Mouse (Mus musculus) G1E (cell line): ENCODE measurements around the gene Ntn1. TPM values are rescaled to one million over a fixed set of nuclear protein-coding genes. Genes with fewer than 3 reads are reported as not detected.

Experiments
- ATAC-seq: 2 replicates; pipeline ENCODE4 v1.8.0; 2016; ENCODE audit warnings: mild to moderate bottlenecking; ENCODE audit not compliant: insufficient number of reproducible peaks, poor library complexity, low FRiP score, severe bottlenecking; ENCODE audit errors: extremely low read depth
- DNase-seq: peaks from one replicate; pipeline ENCODE4 v3.0.0; 2012; ENCODE audit warnings: low spot score
- H3K27me3 ChIP-seq: 2 replicates; pipeline ENCODE4 v1.6.1; 2012; ENCODE audit warnings: mild to moderate bottlenecking, low read length, inconsistent platforms; ENCODE audit not compliant: insufficient read depth
- H3K36me3 ChIP-seq: replicated peaks from 2 replicates; pipeline ENCODE3; 2012; ENCODE audit warnings: mild to moderate bottlenecking, inconsistent platforms
- H3K4me1 ChIP-seq: 2 replicates; pipeline ENCODE4 v1.6.1; 2012; ENCODE audit warnings: low read depth, low read length, inconsistent platforms, mixed read lengths; ENCODE audit not compliant: insufficient read depth
- H3K4me3 ChIP-seq: 2 replicates; pipeline ENCODE4 v1.5.1; 2012; ENCODE audit warnings: low read depth, mild to moderate bottlenecking, inconsistent platforms, low read length, moderate library complexity, mixed read lengths
- H3K9me3 ChIP-seq: replicated peaks from 2 replicates; pipeline ENCODE4 v1.6.1; 2012; ENCODE audit warnings: inconsistent platforms
- CTCF ChIP-seq: IDR thresholded peaks from 2 replicates; pipeline ENCODE4 v1.5.1; 2012; ENCODE audit warnings: low read depth, low read length, inconsistent platforms, mixed read lengths
- GATA1 ChIP-seq: IDR thresholded peaks from 2 replicates; pipeline ENCODE4 v1.6.1; 2012; ENCODE audit warnings: borderline replicate concordance, low read length, inconsistent platforms, mixed read lengths
- GATA2 ChIP-seq: IDR thresholded peaks from 2 replicates; pipeline ENCODE4 v1.6.1; 2012; ENCODE audit warnings: low read depth, low read length, inconsistent platforms, borderline replicate concordance
- POLR2AphosphoS5 ChIP-seq: IDR thresholded peaks from 2 replicates; pipeline ENCODE4 v1.6.1; 2012; ENCODE audit warnings: low read depth, low read length, inconsistent platforms; ENCODE audit not compliant: insufficient replicate concordance
- TAL1 ChIP-seq: conservative IDR thresholded peaks from 2 replicates; pipeline ENCODE4 v1.6.1; 2012; ENCODE audit warnings: low read depth, low read length, inconsistent platforms, mixed read lengths
- polyA plus RNA-seq: library from polyadenylated mRNA; stranded (reverse); fragments of >175 nt; gene quantifications from 2 replicates; pipeline ENCODE4 v1.2.3, GENCODE M21; 2012
- total RNA-seq, 2 experiments: library from RNA; stranded (forward) in 1 of 2; stranded (reverse) in 1 of 2; fragments of 200-1000 nt in 1 of 2; fragments of >200 nt in 1 of 2; fragmentation: Nextera tagmentation in 1 of 2; gene quantifications; 2 replicates each; pipeline ENCODE4 v1.2.3; 2014 to 2017

The Ntn1 gene
- total and polyA plus RNA-seq, 3 experiments = under 0.01 TPM; not detected in 2

DNA sequence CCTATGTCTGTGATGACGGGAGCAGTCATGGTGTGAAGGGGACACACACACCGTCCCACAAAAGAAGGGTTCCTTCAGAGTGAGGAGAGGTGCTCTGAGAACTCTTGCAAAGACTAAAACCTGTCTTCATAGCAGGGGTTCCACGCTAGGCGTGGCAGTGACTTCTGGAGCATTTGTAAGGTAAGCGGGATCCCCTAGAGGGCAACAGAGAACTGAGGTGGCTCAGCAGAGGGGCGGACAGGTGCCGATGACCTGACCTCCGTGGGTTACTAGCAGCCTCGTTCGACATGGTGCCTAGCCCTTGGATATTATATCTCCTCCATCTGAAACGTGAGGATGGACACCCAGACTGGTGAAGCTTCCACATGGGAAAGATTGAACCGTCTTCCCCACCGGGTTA lies 177.5 kb downstream of the Ntn1 start:
- Histone ChIP-seq H3K9me3 (no peaks in the 10 kb centered on the region), H3K4me3 (no peak overlapping the region), H3K4me1 (no peaks in the 10 kb centered on the region), H3K36me3 (no peaks in the 10 kb centered on the region), H3K27me3 (peaks cover under 1% of the 10 kb centered on the region; the same call in 1 of the 2 replicates)
- ATAC-seq (no peak), DNase-seq (no peak)
- no peak for TF ChIP-seq POLR2AphosphoS5
- TF ChIP-seq TAL1 = no peak
- no peak for TF ChIP-seq CTCF
- no peak for TF ChIP-seq GATA1
- TF ChIP-seq GATA2 = no peak

DNA sequence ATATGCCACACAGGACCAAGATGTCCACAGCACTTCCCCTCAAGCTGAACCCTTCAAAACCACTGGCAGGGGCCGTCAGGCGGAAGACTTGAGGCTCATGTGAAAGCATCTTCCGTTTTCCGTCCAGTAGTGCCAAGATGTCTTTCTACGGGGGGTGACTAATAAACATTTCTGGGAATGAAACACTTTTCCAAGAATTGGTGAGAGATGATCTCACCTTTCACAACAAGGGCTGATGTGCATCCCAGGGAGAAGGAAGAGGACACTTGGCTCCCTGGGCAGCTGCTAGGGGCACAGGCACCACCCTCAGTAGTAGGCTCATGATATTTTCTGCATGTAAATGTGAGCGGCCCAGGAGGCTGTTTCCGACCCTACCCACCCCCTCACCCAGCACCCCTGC lies 178.4 kb downstream of the Ntn1 start:
- no peaks in the 10 kb centered on the region for H3K9me3 ChIP-seq
- no peaks in the 10 kb centered on the region for H3K36me3 ChIP-seq
- H3K4me3 ChIP-seq = no peak overlapping the region
- DNase-seq (no peak), ATAC-seq (no peak)
- TF ChIP-seq GATA1 (no peak), POLR2AphosphoS5 (no peak)
- H3K4me1 ChIP-seq = no peaks in the 10 kb centered on the region
- H3K27me3 ChIP-seq = peaks cover 7% of the 10 kb centered on the region; the same call in 1 of the 2 replicates

DNA sequence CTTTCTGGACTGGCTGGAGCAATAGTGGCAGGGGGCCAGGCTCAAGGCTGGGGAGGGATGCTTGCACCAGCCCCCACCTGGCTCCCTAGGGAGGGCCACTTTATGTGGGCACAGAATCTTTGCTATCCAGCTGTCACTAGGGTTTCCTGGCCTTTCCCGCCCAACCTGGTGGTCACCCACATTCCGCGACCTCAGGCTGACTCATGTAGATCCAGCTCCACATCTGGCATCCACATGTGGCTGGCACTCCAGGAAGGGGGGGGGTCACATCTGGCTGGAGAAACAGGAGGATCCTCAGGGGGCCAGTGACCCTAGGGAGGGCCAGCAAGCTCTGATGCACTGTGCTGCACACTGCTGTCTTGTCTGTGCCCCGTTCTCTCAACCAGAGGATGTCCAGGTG lies 179.9 kb downstream of the Ntn1 start:
- H3K4me1 ChIP-seq = no peaks in the 10 kb centered on the region
- TF ChIP-seq CTCF = no peak
- TF ChIP-seq GATA1 = no peak
- TF ChIP-seq POLR2AphosphoS5 = no peak
- TF ChIP-seq TAL1 = no peak
- no peak for TF ChIP-seq GATA2
- ATAC-seq (no peak), DNase-seq (no peak)
- H3K36me3 ChIP-seq = no peaks in the 10 kb centered on the region
- H3K27me3 ChIP-seq = peaks cover 10% of the 10 kb centered on the region; the same call in 1 of the 2 replicates
- no peaks in the 10 kb centered on the region for H3K9me3 ChIP-seq
- no peak overlapping the region for H3K4me3 ChIP-seq

DNA sequence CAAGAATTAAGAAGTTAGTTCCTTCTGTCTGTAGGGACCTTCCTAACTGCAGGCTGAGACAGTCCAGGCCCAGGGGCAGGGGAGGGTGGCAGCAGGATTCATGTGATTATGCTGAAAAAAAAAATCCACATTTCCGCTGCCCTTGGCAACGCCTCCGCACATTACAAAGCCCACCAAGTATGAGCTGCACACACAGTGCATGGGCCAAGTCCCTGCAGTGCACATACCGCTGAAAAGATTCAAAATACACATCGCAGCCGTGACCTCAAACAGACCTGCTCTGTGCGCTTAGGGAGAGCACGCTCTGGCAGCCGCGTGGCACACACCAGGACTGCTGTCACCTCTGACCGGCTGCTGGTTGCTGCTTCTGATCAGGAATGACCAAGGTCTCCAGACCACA lies 184.6 kb downstream of the Ntn1 start:
- no peak for DNase-seq
- no peak for ATAC-seq
- H3K4me3 ChIP-seq = no peak overlapping the region
- no peak for TF ChIP-seq TAL1
- TF ChIP-seq GATA1 = no peak
- TF ChIP-seq GATA2 = no peak
- no peak for TF ChIP-seq CTCF
- TF ChIP-seq POLR2AphosphoS5 = no peak
- no peaks in the 10 kb centered on the region for H3K36me3 ChIP-seq
- no peaks in the 10 kb centered on the region for H3K4me1 ChIP-seq
- peaks cover 13% of the 10 kb centered on the region; the same call in 1 of the 2 replicates for H3K27me3 ChIP-seq
- no peaks in the 10 kb centered on the region for H3K9me3 ChIP-seq

DNA sequence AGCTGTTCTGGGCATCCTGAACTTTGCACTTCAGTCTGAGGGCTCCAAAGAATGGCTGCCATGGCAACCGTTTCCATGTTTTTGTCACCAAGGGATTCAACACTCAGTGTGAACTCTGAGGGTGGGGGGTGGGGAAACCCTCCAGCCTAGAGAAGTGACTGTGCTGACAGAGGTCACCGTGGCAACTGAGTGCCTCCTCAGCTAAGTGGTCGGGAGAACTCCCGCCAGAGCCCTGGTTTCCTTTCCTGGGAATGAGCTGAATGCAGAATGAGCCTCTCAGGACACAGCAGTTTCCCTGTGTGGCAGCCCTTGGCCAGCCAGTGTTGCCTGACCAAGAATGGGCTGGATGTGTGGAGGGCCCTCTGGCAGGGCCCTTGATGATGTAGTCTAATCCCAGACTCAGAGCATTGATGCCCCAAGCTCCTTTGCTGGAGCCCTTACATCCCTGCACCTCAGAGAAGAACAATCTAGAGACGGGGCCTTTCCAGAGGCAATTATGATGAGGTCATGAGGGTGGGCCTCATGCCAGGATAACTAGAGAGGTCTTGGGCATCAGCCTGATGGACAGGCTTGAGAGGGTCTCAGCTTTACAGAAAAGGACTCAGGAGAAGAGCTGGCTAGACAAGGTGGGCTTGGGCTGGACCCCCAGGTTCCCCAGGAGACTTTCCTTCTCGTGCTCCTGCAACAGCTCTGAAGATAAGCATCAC lies 185.3 kb downstream of the Ntn1 start:
- no peak overlapping the region for H3K4me3 ChIP-seq
- TF ChIP-seq CTCF (no peak), GATA1 (no peak), GATA2 (no peak), POLR2AphosphoS5 (no peak), TAL1 (no peak)
- no peaks in the 10 kb centered on the region for H3K9me3 ChIP-seq
- no peaks in the 10 kb centered on the region for H3K4me1 ChIP-seq
- ATAC-seq (no peak), DNase-seq (no peak)
- H3K27me3 ChIP-seq = peaks cover 13% of the 10 kb centered on the region; the same call in 1 of the 2 replicates
- H3K36me3 ChIP-seq = no peaks in the 10 kb centered on the region

DNA sequence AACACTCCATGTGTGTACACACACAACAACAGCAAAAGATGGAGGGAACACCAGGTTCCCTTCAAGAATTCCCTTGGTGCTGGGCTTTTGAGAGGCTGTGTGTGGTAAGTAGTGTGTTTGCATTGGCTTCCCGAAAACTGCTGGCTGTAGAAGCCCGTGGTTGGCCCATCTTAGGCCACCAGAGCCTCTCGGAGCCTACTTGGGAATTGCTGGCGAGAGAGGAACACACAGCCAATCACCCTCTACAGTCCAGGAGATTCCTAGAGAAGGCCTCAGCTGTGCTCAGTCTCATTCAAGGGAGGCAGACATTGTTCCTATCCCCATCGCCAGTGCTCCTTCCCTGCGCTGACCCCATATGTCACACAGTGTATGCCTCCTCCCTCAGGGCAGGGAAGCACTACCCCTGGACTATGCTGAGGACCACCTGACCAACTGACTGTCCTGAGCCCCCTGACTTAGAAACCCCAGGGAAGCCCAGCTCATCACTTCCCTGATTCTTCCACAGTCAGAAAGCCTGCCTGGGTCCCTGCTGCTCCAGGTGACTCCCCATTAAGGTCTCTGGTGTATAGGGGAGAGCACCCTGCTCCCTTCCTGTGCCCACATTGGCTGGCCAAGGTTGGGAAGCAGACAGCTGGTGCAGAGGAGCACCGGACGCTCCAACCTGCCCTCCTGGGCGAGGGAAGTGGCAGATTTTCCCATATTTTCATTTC lies 186.0 kb downstream of the Ntn1 start:
- no peaks in the 10 kb centered on the region for H3K9me3 ChIP-seq
- H3K4me3 ChIP-seq = no peak overlapping the region
- ATAC-seq = no peak
- H3K4me1 ChIP-seq = no peaks in the 10 kb centered on the region
- no peak for DNase-seq
- TF ChIP-seq POLR2AphosphoS5 = no peak
- no peak for TF ChIP-seq GATA2
- no peak for TF ChIP-seq TAL1
- TF ChIP-seq CTCF = no peak
- no peak for TF ChIP-seq GATA1
- H3K36me3 ChIP-seq = no peaks in the 10 kb centered on the region
- peaks cover 13% of the 10 kb centered on the region; the same call in 1 of the 2 replicates for H3K27me3 ChIP-seq
